Mouse (Mus musculus): ENCODE measurements around the gene Cfap97d1.
"Not testable (repeated sequence)": the region's sequence is repeated elsewhere in the genome, so short reads cannot be mapped to it uniquely, and the experiment has no call there.

The Cfap97d1 gene

DNA sequence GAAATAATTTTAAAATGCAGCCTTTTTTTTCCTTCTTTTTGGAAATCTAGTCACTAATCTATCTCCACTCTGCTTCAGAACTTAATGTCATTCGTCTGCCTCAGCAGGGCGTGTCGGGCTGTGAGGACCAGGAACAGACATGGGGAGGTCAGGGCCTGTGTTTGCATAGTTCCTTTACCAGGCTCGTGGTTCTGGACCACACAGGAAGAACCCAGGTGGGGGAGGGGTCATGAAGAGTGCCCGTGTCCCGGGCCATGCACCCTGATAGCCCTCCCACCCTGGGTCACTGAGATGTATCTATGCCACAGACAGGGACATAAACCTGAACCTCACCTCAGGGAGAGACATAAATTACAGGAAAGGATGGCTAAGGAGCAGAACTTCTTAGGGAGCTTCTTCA lies 9.9 kb upstream of the Cfap97d1 start:
- DNase-seq: peak; percentile 93

- DNase-seq: no peak
These were observed 9.2 kb upstream of the Cfap97d1 start for GRCm38 (mm10) chr11:101974923-101975322.

- no peak for DNase-seq
These were observed 7.1 kb upstream of the Cfap97d1 start for GRCm38 (mm10) chr11:101976949-101977348.

- no peak for DNase-seq
These were observed 4.9 kb upstream of the Cfap97d1 start for GRCm38 (mm10) chr11:101979140-101979539.

GRCm38 (mm10) chr11:101980603-101981157 lies 3.4 kb upstream of the Cfap97d1 start:
- DNase-seq: peak; percentile 91

GRCm38 (mm10) chr11:101981850-101982249 lies 2.2 kb upstream of the Cfap97d1 start:
- DNase-seq: peak; percentile 98

GRCm38 (mm10) chr11:101982981-101983411 lies 1.1 kb upstream of the Cfap97d1 start:
- DNase-seq: peak; percentile 97

DNA sequence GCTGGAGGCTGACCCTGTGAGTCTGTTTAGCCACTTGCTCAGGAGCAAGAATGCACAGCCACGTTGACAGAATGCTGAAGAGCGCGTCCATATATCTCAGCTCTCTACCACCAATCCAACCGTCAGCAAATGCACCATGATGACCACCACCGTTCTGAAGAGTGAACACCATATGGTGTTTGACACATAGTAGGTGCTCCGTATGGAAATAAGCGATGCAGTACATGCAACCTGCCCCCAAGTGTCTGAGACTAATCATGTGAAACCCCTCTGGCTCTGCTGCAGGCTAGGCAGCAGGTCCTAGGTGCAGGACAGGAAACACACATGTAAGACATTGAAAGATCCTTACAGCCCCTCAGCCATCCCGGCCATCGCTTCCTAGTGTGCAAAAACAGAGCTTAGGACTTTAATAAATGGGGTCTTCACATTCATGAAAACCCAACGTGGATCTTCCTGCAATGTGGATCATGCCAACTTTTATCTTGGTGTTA lies 603 bp upstream of the Cfap97d1 start:
- peak; percentile 95 for DNase-seq

- not testable (repeated sequence) for DNase-seq
These were observed 1.4 kb downstream of the Cfap97d1 start for GRCm38 (mm10) chr11:101985450-101985849.

- peak; percentile 98 for DNase-seq
These were observed 1.9 kb downstream of the Cfap97d1 start for GRCm38 (mm10) chr11:101985990-101986389.

DNA sequence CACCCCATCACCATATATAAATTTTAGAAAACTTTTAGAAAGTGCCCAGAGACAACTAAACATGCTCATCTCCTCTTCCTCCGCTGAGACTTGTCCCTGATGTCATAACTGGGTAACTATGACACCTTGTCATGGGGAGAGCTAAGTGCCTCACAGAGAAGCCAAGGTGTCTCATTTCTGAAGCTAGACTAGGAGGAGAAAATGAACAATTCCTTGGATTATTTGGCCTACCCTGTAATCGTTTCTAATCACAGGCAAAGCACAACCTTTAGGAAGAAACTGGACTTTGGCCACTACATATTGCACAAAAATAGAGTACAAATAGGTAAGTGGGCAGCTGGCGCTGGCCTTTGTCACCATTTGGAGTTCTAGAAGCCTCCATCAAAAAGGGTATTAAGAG lies 2.8 kb downstream of the Cfap97d1 start, which contains the start of gene Dusp3:
TSS of gene Dusp3 (minus strand) at position 101 of the 400 bp plus-strand sequence.
- DNase-seq: no peak

DNA sequence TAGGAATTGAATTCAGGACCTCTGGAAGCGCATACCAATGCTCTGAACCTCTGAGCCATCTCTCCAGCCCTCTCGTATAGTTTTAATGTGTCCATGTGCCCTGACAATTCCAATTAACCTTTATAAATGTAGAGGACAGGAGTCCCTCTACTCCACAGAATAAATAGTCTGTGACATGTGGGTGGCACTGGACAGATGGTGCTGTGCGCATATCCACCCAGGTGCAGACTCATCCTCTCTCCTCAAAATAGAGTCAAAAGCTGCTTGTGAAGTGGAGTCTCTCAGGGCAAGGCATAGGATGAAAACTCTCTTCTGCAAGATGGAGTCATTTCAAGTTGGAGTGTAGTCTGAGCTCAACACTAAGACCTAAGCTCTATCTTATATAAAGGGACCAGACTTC lies 6.2 kb downstream of the Cfap97d1 start:
- no peak for DNase-seq

GRCm38 (mm10) chr11:101991813-101992212 lies 7.7 kb downstream of the Cfap97d1 start:
- DNase-seq: no peak

DNA sequence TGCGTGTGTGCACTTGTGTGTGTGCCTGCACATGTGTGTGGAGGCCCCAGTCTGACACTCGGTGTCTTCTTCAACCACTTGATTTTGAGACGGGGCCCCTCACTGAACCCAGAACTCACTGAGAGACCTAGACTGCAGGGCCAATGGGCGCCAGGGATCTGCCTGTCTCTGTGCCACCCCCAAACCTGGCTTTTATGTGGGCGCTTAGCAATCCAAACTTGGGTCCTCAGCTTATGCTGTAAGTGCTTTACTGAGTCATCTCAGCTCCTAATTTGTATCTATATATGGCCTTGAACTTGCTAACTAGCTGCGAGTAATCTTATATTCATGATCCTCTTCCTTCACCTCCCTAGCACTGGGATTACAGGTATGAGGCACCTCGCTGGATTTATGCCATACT lies 8.3 kb downstream of the Cfap97d1 start:
- DNase-seq: peak; percentile 87

- DNase-seq: peak; percentile 94
These were observed 10.0 kb downstream of the Cfap97d1 start for GRCm38 (mm10) chr11:101994100-101994499.

GRCm38 (mm10) chr11:101995938-101996337 lies 11.9 kb downstream of the Cfap97d1 start:
- peak; percentile 84 for DNase-seq

- DNase-seq: peak; percentile 96
These were observed 14.2 kb downstream of the Cfap97d1 start for GRCm38 (mm10) chr11:101998258-101998657.

DNA sequence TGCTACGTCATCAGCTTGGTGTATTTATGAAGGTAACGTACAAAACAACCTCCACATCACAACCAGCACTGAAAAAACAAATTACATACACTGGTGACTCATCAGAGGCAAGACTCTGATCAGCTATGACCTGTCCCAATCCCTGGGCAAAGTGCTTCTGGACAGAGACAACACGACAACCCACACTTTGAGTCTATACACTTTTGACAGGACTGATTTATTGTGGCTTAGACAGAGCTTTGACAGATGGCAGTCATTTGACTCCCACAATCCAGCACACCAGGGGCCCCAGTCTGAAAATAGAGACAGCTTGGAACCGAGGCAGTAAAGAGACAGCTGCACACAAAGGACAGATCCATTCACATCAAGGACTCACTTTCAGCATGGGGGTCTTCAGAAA lies 15.4 kb downstream of the Cfap97d1 start:
- no peak for DNase-seq

DNA sequence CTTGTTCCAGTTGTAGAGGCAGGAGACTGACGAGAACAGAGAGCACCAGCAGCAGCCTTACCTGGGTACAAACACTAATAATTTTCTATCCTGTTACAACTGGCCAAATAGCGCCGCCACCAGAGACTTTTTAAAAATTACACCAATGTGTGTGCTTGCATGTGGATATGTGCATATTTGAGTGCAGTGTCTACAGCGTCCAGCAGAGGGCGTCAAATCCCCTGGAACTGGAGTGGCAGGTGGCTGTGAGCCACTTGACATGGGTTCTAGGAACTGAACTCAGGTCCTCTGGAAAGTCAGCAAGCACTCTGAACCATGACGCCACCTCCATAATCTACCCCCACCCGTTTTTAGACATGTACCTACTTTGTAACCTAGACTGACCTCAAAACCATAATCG lies 20.2 kb downstream of the Cfap97d1 start:
- DNase-seq: no peak

GRCm38 (mm10) chr11:102006271-102006670 lies 22.2 kb downstream of the Cfap97d1 start:
- no peak for DNase-seq

DNA sequence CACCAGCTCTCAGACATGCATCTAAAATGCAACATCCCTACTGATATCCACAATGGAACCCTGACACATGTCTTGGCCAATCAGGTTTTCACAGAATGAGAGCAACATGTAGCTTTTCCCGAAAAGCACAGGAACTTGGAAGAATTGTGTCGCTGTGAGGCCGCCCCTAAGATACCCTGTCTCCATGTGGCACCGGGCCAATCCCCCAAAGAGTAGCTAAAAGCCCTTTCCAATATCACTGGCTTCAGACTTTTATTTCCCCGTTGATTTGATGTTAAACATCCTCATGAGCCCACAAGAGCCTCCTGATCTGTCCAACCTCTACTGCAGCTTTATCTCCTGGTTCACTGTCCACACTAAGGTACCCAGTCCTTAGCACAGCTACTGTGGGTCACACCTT lies 22.6 kb downstream of the Cfap97d1 start:
- no peak for DNase-seq

DNA sequence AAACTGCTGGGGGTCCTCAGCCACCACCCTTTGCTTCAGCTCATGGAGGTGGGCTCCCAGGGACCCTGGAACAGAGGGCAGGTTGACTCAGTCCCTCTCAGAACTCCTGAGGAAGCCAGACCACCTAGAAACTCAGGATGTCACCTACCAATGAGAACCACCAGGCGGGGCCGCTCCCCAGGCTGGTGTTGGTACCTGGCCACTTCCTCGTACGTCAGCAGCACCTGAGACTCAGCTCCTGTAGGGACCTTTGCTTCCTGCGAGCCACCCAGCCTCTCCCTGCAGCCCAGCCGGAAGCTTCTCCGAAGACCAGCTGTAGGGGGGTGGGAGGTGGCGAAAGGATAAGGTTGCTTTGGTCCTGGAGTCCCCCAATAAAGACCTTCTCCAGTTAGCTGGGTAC lies 24.3 kb downstream of the Cfap97d1 start:
- no peak for DNase-seq

- no peak for DNase-seq
These were observed 25.0 kb downstream of the Cfap97d1 start for GRCm38 (mm10) chr11:102008954-102009637.

GRCm38 (mm10) chr11:102010140-102010539 lies 26.1 kb downstream of the Cfap97d1 start:
- DNase-seq: peak; percentile 96

GRCm38 (mm10) chr11:102011510-102011909 lies 27.4 kb downstream of the Cfap97d1 start:
- DNase-seq: no peak
